Mouse (Mus musculus) G1E (cell line): ENCODE data around the gene Gm9887. TPM values are rescaled to one million over a fixed set of nuclear protein-coding genes. Genes with fewer than 3 reads are reported as not detected.
"Not testable (repeated sequence)": the region's sequence is repeated elsewhere in the genome, so short reads cannot be mapped to it uniquely, and the experiment has no call there.

Source experiments
- ATAC-seq: 2 replicates; pipeline ENCODE4 v1.8.0; 2016; ENCODE audit warnings: mild to moderate bottlenecking; ENCODE audit not compliant: insufficient number of reproducible peaks, poor library complexity, low FRiP score, severe bottlenecking; ENCODE audit errors: extremely low read depth
- DNase-seq: peaks from one replicate; pipeline ENCODE4 v3.0.0; 2012; ENCODE audit warnings: low spot score
- H3K27me3 ChIP-seq: 2 replicates; pipeline ENCODE4 v1.6.1; 2012; ENCODE audit warnings: mild to moderate bottlenecking, low read length, inconsistent platforms; ENCODE audit not compliant: insufficient read depth
- H3K36me3 ChIP-seq: replicated peaks from 2 replicates; pipeline ENCODE3; 2012; ENCODE audit warnings: mild to moderate bottlenecking, inconsistent platforms
- H3K4me1 ChIP-seq: 2 replicates; pipeline ENCODE4 v1.6.1; 2012; ENCODE audit warnings: low read depth, low read length, inconsistent platforms, mixed read lengths; ENCODE audit not compliant: insufficient read depth
- H3K4me3 ChIP-seq: 2 replicates; pipeline ENCODE4 v1.5.1; 2012; ENCODE audit warnings: low read depth, mild to moderate bottlenecking, inconsistent platforms, low read length, moderate library complexity, mixed read lengths
- H3K9me3 ChIP-seq: replicated peaks from 2 replicates; pipeline ENCODE4 v1.6.1; 2012; ENCODE audit warnings: inconsistent platforms
- CTCF ChIP-seq: IDR thresholded peaks from 2 replicates; pipeline ENCODE4 v1.5.1; 2012; ENCODE audit warnings: low read depth, low read length, inconsistent platforms, mixed read lengths
- GATA1 ChIP-seq: IDR thresholded peaks from 2 replicates; pipeline ENCODE4 v1.6.1; 2012; ENCODE audit warnings: borderline replicate concordance, low read length, inconsistent platforms, mixed read lengths
- GATA2 ChIP-seq: IDR thresholded peaks from 2 replicates; pipeline ENCODE4 v1.6.1; 2012; ENCODE audit warnings: low read depth, low read length, inconsistent platforms, borderline replicate concordance
- POLR2AphosphoS5 ChIP-seq: IDR thresholded peaks from 2 replicates; pipeline ENCODE4 v1.6.1; 2012; ENCODE audit warnings: low read depth, low read length, inconsistent platforms; ENCODE audit not compliant: insufficient replicate concordance
- TAL1 ChIP-seq: conservative IDR thresholded peaks from 2 replicates; pipeline ENCODE4 v1.6.1; 2012; ENCODE audit warnings: low read depth, low read length, inconsistent platforms, mixed read lengths
- polyA plus RNA-seq: library from polyadenylated mRNA; stranded (reverse); fragments of >175 nt; gene quantifications from 2 replicates; pipeline ENCODE4 v1.2.3, GENCODE M21; 2012
- total RNA-seq, 2 experiments: library from RNA; stranded (forward) in 1 of 2; stranded (reverse) in 1 of 2; fragments of 200-1000 nt in 1 of 2; fragments of >200 nt in 1 of 2; fragmentation: Nextera tagmentation in 1 of 2; gene quantifications; 2 replicates each; pipeline ENCODE4 v1.2.3; 2014 to 2017

The Gm9887 gene
- total and polyA plus RNA-seq, 3 experiments = 0.79 to 0.87 TPM; not detected in 1

DNA sequence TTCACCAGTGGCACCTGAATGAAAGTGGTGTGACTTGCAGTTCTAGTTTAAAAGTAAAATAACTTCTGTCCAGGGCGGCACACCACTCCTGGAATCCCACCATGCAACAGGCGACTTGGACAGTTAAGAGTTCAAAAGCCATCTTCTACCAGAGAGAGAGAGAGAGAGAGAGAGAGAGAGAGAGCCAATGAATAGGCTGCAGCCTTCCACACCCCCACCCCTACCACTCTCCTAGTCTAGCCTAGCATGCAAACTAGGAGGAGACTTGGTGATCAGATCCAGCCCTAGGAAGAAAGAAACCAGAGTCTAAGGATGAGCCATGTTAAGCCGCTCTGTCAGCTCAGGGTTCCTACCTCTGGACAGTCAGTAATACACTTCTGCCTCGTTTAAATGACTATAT lies 9.9 kb downstream of the Gm9887 start:
- DNase-seq = peak; percentile 81
- TF ChIP-seq GATA2 (no peak), TAL1 (no peak), CTCF (no peak), GATA1 (no peak), POLR2AphosphoS5 (no peak)
- no peaks in the 10 kb centered on the region for H3K9me3 ChIP-seq
- H3K36me3 ChIP-seq = no peaks in the 10 kb centered on the region
- no peaks in the 10 kb centered on the region for H3K27me3 ChIP-seq
- peak overlapping the region; percentile 67 for H3K4me3 ChIP-seq
- peak; percentile 43 for ATAC-seq
- peaks cover 36% of the 10 kb centered on the region for H3K4me1 ChIP-seq

DNA sequence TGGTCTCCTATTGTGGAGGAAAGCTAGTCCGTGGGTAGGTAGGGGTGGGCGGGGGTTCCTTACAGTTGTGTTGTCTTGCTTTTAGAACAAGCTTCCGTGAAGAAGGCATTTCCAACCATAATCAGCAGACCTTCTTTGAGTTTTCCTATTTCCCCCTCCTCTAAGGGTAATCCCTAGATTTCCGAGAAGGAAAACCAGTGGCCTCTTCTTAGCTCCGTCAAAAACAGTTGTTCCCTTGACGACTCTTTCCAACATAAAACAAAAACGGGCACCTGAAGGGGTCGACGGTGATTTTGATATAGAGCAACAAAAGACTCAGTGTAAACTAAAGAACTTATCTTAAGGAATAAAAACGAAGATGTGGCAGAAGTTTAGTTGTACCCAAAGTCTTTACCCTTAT lies 10.3 kb downstream of the Gm9887 start:
- Histone ChIP-seq H3K36me3 (no peaks in the 10 kb centered on the region), H3K4me1 (peaks cover 38% of the 10 kb centered on the region), H3K4me3 (peak overlapping the region; percentile 67), H3K27me3 (no peaks in the 10 kb centered on the region), H3K9me3 (no peaks in the 10 kb centered on the region)
- no peak for TF ChIP-seq GATA2
- no peak for TF ChIP-seq GATA1
- no peak for TF ChIP-seq CTCF
- no peak for TF ChIP-seq POLR2AphosphoS5
- no peak for TF ChIP-seq TAL1
- ATAC-seq = no peak
- DNase-seq = no peak

GRCm38 (mm10) chr12:69360997-69361899 lies 11.0 kb downstream of the Gm9887 start:
- Histone ChIP-seq H3K4me1 (peaks cover 38% of the 10 kb centered on the region), H3K4me3 (peak overlapping the region; percentile 67)
- H3K27me3 ChIP-seq, H3K9me3 ChIP-seq, H3K36me3 ChIP-seq: not testable (repeated sequence)
- peak; percentile 82 for DNase-seq
- peak; percentile 74 for ATAC-seq
- peak; percentile 41; the same call in 1 of the 2 replicates for TF ChIP-seq POLR2AphosphoS5

GRCm38 (mm10) chr12:69360655-69360996 lies 11.6 kb downstream of the Gm9887 start:
- Histone ChIP-seq H3K36me3 (peaks cover 1% of the 10 kb centered on the region), H3K4me3 (no peak overlapping the region), H3K9me3 (no peaks in the 10 kb centered on the region), H3K27me3 (no peaks in the 10 kb centered on the region), H3K4me1 (peaks cover 37% of the 10 kb centered on the region)
- DNase-seq = no peak
- TF ChIP-seq POLR2AphosphoS5 (no peak), CTCF (peak; percentile 94)
- ATAC-seq = no peak

- Histone ChIP-seq H3K4me3 (peak overlapping the region; percentile 91), H3K4me1 (peaks cover 24% of the 10 kb centered on the region), H3K36me3 (peaks cover 33% of the 10 kb centered on the region), H3K9me3 (no peaks in the 10 kb centered on the region), H3K27me3 (no peaks in the 10 kb centered on the region)
- ATAC-seq (no peak), DNase-seq (peak; percentile 44)
- TF ChIP-seq TAL1 (no peak), CTCF (no peak), GATA2 (no peak), GATA1 (no peak), POLR2AphosphoS5 (no peak)
Measured at GRCm38 (mm10) chr12:69357300-69357646, 15.0 kb downstream of the Gm9887 start.

GRCm38 (mm10) chr12:69356546-69357299 lies 15.5 kb downstream of the Gm9887 start, which contains the start of gene Nemf:
Gene Nemf (minus strand): TSS chr12:69357165.
- Histone ChIP-seq H3K4me1 (peaks cover 18% of the 10 kb centered on the region), H3K9me3 (no peaks in the 10 kb centered on the region), H3K27me3 (no peaks in the 10 kb centered on the region), H3K4me3 (peak within 1 kb of the TSS; percentile 91), H3K36me3 (peaks cover 38% of the 10 kb centered on the region)
- TF ChIP-seq TAL1 (no peak), GATA2 (no peak), CTCF (no peak), GATA1 (no peak), POLR2AphosphoS5 (no peak)
- ATAC-seq = peak; percentile 52
- peak; percentile 91 for DNase-seq
